Mouse (Mus musculus): ENCODE results near the gene Myh7.

GRCm38 (mm10) chr14:55015767-55016111 lies 21.3 kb upstream of the Myh7 start:
- TF ChIP-seq CTCF (IDR thresholded peaks at IDR 0.05; ENCODE audit: control insufficient read depth, insufficient read depth, insufficient replicate concordance, low read depth, low read length) (no peak), POLR2A (IDR thresholded peaks at IDR 0.05; ENCODE audit: control insufficient read depth, low read depth, low read length) (no peak)

Measured in testis, adult 2 months (tissue).